ENCODE assay signal across 8 mouse cellular contexts in the genomic region with DNA sequence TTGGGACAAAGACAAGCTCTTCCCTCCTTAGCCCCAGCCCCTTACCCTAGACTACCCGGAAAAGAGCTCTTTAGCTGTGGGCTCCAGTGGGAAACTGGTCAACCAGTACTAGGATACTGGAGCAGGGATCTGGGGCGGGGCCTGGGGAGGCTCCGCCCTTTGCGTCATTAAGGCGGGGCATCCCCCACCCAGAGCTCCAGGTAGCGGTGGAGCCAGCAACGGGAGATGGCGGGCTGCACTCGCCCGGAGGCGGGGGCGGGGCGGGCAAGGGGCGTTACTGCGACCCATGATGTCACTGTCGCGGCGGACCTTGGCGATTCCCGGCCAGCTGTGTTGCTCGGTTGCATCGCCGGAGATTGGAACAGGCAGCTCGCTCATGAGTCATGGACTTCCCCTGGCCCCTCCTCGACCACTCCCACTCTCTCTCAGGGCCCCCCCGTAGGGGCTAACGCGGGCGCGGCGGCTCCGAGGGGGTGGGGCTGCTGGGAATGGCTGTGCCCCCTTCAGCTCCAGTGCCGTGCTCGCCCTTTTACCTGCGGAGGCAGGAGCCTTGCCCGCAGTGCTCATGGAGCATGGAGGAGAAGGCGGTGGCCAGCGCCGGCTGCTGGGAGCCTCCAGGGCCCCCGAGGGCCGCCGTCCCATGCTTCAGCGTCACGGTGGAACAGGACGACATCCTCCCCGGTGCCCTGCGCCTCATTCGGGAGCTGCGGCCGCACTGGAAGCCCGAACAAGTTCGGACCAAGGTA. TPM values are rescaled to one million over a fixed set of nuclear protein-coding genes. Genes with fewer than 3 reads are reported as not detected.
DNase-seq lines count a peak whose midpoint lies in the region; ATAC-seq and TF ChIP-seq lines count a peak whose summit lies in the region.

Etnk2 (plus strand) TSS at position 297 of the 746 bp plus-strand sequence.

- peaks cover 92% of the 10 kb centered on the region for H3K27me3 ChIP-seq in CH12.LX (replicated peaks)
- H3K27me3 ChIP-seq in forebrain, embryonic 14.5 days (replicated peaks; ENCODE audit: control insufficient read depth, insufficient read depth, low read length): peaks cover 20% of the 10 kb centered on the region; the same call in 1 of the 2 replicates

- H3K36me3 ChIP-seq in CH12.LX (replicated peaks in 1 of 2; ENCODE audit: control insufficient read depth in 1 of 2, insufficient read depth in 1 of 2, low read length in 1 of 2): no peaks in the 10 kb centered on the region
- H3K36me3 ChIP-seq in forebrain, embryonic 14.5 days (ENCODE audit: control insufficient read depth, insufficient read depth, low read length): no peaks in the 10 kb centered on the region

- no peak within 1 kb of the TSS for H3K9ac ChIP-seq in CH12.LX (ENCODE audit: insufficient read depth, low read depth)
- H3K9ac ChIP-seq in forebrain, embryonic 14.5 days (ENCODE audit: low read length): peak within 1 kb of the TSS; percentile 69

- dilution Hi-C loops in CH12.LX (cut with MboI; ENCODE audit: extremely low pct_ligation_motif_present, extremely low pct_unique_long_range_greater_than_20kb, low sequenced_read_pairs): no loop called here

- intact Hi-C loops in heart, postnatal 10 days (cut with DNase I): no loop called here

- under 1% methylated on average over 49 of the region's 52 CpGs for WGBS in forebrain, embryonic 14.5 days
- WGBS in olfactory bulb, adult 2 months: under 1% methylated on average over 51 of the region's 52 CpGs

- peaks cover 7% of the 10 kb centered on the region for H3K9me3 ChIP-seq in CH12.LX (replicated peaks; ENCODE audit: low read length)
- H3K9me3 ChIP-seq in forebrain, embryonic 14.5 days (replicated peaks; ENCODE audit: control insufficient read depth, low read length): no peaks in the 10 kb centered on the region

- peak within 1 kb of the TSS; percentile 67 for H3K4me2 ChIP-seq in CH12.LX (ENCODE audit: insufficient read depth, low read depth, poor library complexity, severe bottlenecking)
- H3K4me2 ChIP-seq in forebrain, embryonic 14.5 days (ENCODE audit: low read length): peak within 1 kb of the TSS; percentile 64

- DNase-seq in CH12.LX (ENCODE audit: extremely low read depth): peak; percentile 34
- peak; percentile 87 for DNase-seq in c-Kit-positive CD71-negative TER-119-negative erythroid progenitor cells, embryonic 14.5 days (ENCODE audit: low read depth)
- DNase-seq in forebrain, embryonic 14.5 days (ENCODE audit: low spot score): peak; percentile 71
- DNase-seq in heart, postnatal 10 days: peak; percentile 81 to 82
- DNase-seq in layer of hippocampus, adult 18-20 months (ENCODE audit: low spot score in 2 of 2): peak; percentile 40 to 53
- peak; percentile 77 to 84 for DNase-seq in lung, adult 18-20 months
- peak; percentile 65 for DNase-seq in thymus, postnatal 14 days

- ATAC-seq in forebrain, embryonic 14.5 days: peak; percentile 83

- no peaks in the 10 kb centered on the region for H3K79me2 ChIP-seq in CH12.LX (replicated peaks; ENCODE audit: control insufficient read depth, extremely low read depth, insufficient read depth, poor library complexity, severe bottlenecking)

- no peak for TF ChIP-seq EP300 in CH12.LX (IDR thresholded peaks at IDR 0.05; ENCODE audit: low read length)

- peak within 1 kb of the TSS; percentile 28 to 58 (median 33) for H3K4me3 ChIP-seq in CH12.LX (replicated peaks in 1 of 3; ENCODE audit: low read depth in 2 of 3, low read length in 2 of 3, poor library complexity in 1 of 3)
- H3K4me3 ChIP-seq in forebrain, embryonic 14.5 days (ENCODE audit: low read depth, low read length): peak within 1 kb of the TSS; percentile 45
- H3K4me3 ChIP-seq in olfactory bulb, adult 2 months (ENCODE audit: insufficient read depth, low read depth, low read length): peak within 1 kb of the TSS; percentile 49

- no peak for TF ChIP-seq POLR2A in CH12.LX (IDR thresholded peaks at IDR 0.05; ENCODE audit: low read depth, low read length)
- no peak for TF ChIP-seq POLR2A in olfactory bulb, adult 2 months (IDR thresholded peaks at IDR 0.05; ENCODE audit: insufficient read depth, low read depth, low read length)

- peaks cover 9 to 22% of the 10 kb centered on the region in 2 experiments; a peak in 3 of 4 replicates for H3K4me1 ChIP-seq in CH12.LX (ENCODE audit: control insufficient read depth in 1 of 2, insufficient read depth in 2 of 2)
- peaks cover 7% of the 10 kb centered on the region; the same call in 1 of the 2 replicates for H3K4me1 ChIP-seq in forebrain, embryonic 14.5 days (ENCODE audit: control insufficient read depth, insufficient read depth, low read length)
- peaks cover 21% of the 10 kb centered on the region for H3K4me1 ChIP-seq in olfactory bulb, adult 2 months (ENCODE audit: control insufficient read depth, insufficient read depth, low read length)

- no peak within 1 kb of the TSS for H3K27ac ChIP-seq in CH12.LX (ENCODE audit: insufficient read depth, low read depth)
- H3K27ac ChIP-seq in forebrain, embryonic 14.5 days (ENCODE audit: low read depth, low read length): no peak within 1 kb of the TSS
- H3K27ac ChIP-seq in olfactory bulb, adult 2 months (ENCODE audit: insufficient read depth, low read depth, low read length): no peak within 1 kb of the TSS

- no peak for TF ChIP-seq CTCF in CH12.LX (conservative IDR thresholded peaks at IDR 0.05 in 1 of 2, IDR thresholded peaks at IDR 0.05 in 1 of 2; ENCODE audit: low read depth in 2 of 2, low read length in 2 of 2)
- no peak for TF ChIP-seq CTCF in olfactory bulb, adult 2 months (IDR thresholded peaks at IDR 0.05; ENCODE audit: insufficient read depth, low read depth, low read length)

- in situ Hi-C loops in CH12.LX (cut with MboI; ENCODE audit: low pct_ligation_motif_present, low pct_unique_long_range_greater_than_20kb, low sequenced_read_pairs): loop anchor here (25.0 kb wide), 1 partner anchor 326 kb away; the partner anchor contains the start of genes Mdm4 and Pik3c2b

- TF ChIP-seq RAD21 in CH12.LX (IDR thresholded peaks at IDR 0.05; ENCODE audit: low read depth, low read length): no peak

TF ChIP-seq in CH12.LX, 34 proteins besides CTCF, POLR2A, EP300 and RAD21:
- TF ChIP-seq KAT2A (IDR thresholded peaks at IDR 0.05; ENCODE audit: insufficient replicate concordance, low read length) (no peak), MAZ (IDR thresholded peaks at IDR 0.05; ENCODE audit: low read depth, low read length) (no peak), GABPA (IDR thresholded peaks at IDR 0.05; ENCODE audit: insufficient replicate concordance, low read depth, low read length) (no peak), ETS1 (conservative IDR thresholded peaks at IDR 0.05; ENCODE audit: low read depth, low read length) (peak; percentile 46), TCF12 (IDR thresholded peaks at IDR 0.05; ENCODE audit: low read depth, low read length) (peak; percentile 11; the same call in 1 of the 2 replicates), BHLHE40 (IDR thresholded peaks at IDR 0.05; ENCODE audit: low read depth, low read length) (no peak), TBP (conservative IDR thresholded peaks at IDR 0.05; ENCODE audit: low read depth, low read length) (no peak), ELF1 (IDR thresholded peaks at IDR 0.05; ENCODE audit: low read depth, low read length) (no peak)

RNA-seq across cellular contexts. Expression of gene Etnk2, which starts in this region (rescaled TPM):
- total RNA-seq in CH12.LX (2012; rRNA removed): 0.17 and 0.30 TPM in 2 replicates
- not detected in 2 replicates for total RNA-seq in CH12.LX (2014; rRNA removed)
- polyA plus RNA-seq in CH12.LX (2012; ENCODE audit: insufficient read length, low read depth): not detected in 2 replicates
- 4.2 and 5.0 TPM in 2 replicates for polyA plus RNA-seq in forebrain, embryonic 14.5 days (2014; fragmentation: Nextera tagmentation; extraction: Ambion mirVana)
- total RNA-seq in heart, postnatal 10 days (2021): 1 to 10 TPM in 1 of 2 experiments, under 1 TPM in 1; 0.82 to 1.1 TPM
- total RNA-seq in layer of hippocampus, adult 18-20 months (2021): 1 to 10 TPM; 1.0 to 2.1 TPM
- polyA plus RNA-seq in olfactory bulb, adult 2 months (2012; ENCODE audit: insufficient read depth, insufficient read length, low replicate concordance, missing spikeins): not detected in 2 replicates

Comparison
In these comparisons a context has a peak if more than half of its experiments do, and no peak if none do; other contexts are left out.
1. Peak in DNase-seq, H3K4me3 ChIP-seq and H3K4me2 ChIP-seq in CH12.LX; RNA of the gene not detected or under 1 TPM.
2. DNase-seq: peak in every context shown above with its lines; median percentile 87 in c-Kit-positive CD71-negative TER-119-negative erythroid progenitor cells, embryonic 14.5 days; 82 in heart, postnatal 10 days; 80 in lung, adult 18-20 months; 71 in forebrain, embryonic 14.5 days; 65 in thymus, postnatal 14 days; 46 in layer of hippocampus, adult 18-20 months; 34 in CH12.LX.